Mouse (Mus musculus): ENCODE results near the gene Cdkn2aip.

Gene Cdkn2aip

DNA sequence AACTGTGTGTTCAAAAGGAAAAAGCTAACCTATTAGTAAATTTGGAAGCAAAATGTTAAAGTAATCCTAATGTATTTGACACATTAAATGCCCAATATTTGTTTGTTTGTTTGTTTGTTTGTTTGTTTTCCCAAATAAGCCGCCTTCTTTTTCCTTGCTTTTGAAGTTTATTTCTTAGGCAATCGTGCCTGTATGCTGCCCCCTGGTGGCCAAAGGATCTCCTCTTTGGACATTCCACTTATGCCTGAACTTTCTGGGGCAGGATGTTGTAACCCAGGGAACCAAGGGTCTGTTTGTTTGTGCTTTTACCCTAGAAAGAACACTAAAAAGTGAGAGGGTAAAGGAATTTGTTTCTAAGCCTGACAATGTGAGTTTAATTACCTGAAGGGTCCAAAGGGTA lies 20.6 kb downstream of the Cdkn2aip start:
- DNase-seq = peak; percentile 75 to 92

DNA sequence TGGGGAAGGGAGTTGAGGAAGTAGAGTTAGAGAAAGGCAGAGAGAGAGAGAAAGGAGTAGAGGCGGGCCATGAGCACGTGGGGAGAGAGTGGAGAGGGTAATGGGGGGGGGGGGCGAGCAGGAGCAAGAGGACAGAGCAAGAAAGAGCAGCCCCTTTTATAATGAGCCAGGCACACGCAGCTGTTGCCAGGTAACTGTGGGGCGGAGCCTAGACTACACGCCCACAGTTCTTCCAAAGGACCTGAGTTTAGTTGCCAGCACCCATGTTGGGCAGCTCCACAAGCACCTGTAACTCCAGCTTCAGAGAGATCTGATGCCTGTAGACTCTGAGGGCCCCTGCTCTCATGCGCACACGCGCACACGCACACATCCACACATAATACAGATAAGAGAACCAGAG lies 21.9 kb downstream of the Cdkn2aip start:
- DNase-seq = no peak

DNA sequence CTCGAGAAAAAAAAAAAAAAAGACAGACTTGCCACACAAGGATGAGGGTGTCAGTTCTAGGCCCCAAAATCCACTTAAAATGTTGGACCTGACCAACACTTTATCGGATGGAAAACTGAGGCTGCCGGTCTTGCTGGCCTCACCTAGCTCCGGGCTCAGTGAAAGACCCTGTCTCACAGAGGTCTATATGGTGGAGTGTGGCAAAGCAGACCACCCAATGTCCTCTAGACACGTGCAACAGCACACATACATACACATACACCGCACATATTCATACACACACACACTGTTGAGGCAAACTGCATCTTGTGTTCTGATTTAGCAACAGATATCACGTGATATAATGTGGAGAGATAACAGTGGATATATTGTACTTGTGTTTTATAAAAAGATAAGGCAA lies 22.4 kb downstream of the Cdkn2aip start:
- DNase-seq = no peak

DNA sequence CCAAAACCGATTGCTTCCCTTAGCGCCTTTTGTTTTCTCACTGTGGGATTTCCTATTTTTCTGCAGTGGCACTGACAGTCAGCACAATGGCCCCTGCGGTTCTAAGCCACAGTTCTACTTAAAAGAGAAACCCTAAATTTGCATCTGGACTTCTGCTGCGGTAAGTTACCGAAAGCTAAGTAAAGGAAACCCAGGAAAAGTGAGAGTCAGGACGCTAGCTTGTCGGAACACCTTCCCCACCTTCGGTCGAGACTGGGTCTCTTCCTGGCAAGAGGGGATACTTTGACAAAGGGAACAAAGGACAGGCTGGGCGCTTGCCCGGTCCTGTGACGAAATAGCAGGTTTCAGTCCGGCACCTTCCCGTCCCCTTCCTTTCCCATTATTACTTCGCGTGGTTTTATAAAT lies 23.1 kb downstream of the Cdkn2aip start:
- no peak for DNase-seq

DNA sequence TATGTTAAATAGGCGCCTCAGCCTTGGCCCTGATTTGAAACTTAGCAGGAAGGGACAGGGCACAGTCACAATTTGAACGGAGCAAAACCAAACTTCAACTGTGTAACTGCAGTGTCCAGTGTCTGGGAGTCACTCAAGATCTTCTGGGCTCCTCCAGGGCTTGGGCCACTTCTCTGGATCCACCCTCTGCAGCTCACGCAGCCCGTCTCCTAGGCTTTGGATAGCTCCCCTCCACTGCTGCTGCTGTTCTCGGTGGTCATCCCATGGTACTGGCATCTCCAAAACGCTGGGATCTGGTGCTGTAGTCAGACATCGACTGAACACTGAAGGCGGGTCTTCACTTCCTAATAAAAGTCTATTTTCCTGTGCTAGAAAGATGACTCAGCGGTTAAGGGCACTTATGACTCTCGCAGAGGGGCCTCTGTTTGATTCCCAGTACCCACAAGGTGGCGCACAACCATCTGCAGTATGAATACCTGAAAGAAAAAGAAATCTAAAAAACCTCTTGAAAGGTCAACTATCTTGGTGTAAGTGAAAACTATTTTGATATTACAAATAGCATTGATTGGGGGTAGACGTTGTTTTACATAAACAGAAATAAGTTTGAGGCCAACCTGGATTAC lies 23.9 kb downstream of the Cdkn2aip start:
- no peak for DNase-seq

DNA sequence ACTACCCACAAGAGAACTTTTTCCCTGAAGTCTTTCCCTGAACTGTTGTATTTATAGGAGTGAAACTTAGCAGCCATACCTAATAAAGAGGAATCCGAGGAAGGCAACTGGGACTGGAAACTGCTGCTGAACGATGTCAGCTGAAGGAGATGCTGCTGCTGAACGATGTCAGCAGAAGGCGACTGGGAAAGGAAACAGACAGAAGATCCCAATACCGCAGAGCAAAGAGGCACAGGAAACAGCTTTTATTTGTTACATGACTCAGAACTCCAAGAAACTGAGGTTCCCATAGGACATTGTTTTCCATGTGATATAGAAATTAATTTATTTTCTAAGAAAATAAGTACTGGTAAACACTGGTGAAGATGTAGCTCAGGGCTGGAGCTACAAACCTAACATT lies 29.3 kb downstream of the Cdkn2aip start:
- DNase-seq = no peak

DNA sequence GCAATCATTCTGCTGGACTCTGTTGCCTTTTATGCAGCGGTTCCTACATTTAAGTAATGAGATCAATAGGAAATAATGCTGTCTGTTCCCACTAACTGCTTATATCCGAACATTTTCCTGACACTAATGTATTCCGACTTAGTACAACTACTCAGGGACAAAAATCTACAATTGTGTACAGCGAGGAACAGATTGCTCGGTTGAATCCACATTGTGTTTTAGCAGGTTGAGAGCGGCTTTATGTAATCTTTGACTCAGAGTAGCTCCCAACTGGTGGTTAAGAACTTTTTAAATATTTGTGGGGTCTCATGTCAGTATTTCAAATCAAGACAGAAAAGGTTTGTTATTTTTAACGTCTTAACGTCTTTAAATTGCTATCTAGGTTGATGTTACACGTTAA lies 29.7 kb downstream of the Cdkn2aip start:
- DNase-seq = no peak

DNA sequence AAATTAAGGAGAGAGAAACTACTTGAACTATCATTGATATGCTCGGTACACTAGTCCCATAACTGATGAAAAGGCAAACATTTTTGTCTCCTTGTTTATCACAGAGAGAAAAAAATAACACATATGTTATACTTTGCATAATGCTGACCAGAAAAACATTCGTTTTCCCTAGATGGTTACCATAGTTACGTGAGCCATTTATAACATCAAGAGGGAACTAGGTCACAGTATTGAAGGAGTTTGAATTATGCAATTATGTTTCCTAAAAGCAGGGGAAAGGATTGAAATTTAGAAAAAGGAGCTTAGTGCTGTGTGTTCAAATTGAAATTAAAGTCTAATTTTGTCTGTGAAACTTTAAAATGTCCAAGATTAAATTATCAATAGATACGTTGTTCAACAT lies 33.4 kb downstream of the Cdkn2aip start:
- no peak for DNase-seq

DNA sequence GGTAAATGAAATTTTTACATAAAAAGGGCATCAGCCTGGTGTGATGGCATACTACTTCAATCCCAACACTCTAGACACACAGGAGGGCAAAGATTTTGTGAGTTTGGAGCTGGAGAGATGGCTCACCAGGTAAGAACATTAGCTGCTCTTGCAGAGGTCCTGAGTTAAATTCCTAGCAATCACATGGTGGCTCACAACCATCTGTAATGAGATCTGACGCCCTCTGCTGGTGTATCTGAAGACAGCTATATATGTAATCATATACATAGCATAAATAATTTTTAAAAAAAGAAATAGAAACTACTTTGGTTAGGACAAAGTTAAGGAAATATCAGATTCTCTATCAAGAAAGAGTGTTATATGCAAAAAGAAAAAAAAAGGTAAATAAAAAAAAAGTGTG lies 34.1 kb downstream of the Cdkn2aip start:
- no peak for DNase-seq

DNA sequence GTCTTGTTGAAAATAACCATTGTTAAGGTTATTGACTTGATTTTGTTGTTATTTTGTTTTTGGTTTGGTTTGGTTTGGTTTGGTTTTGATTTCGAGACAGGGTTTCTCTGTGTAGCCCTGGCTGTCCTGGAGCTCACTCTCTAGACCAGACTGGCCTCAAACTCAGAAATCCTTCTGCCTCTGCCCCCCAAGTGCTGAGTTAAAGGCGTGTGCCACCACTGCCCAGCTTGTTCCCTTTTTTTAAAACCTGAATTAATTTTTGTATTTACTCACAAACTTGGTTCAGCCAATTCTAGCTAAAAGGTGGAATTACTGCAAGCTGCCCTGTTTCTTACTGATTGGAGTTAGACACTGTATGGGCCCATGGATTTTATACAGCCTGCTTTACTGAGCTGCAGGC lies 37.1 kb downstream of the Cdkn2aip start:
- no peak for DNase-seq

DNA sequence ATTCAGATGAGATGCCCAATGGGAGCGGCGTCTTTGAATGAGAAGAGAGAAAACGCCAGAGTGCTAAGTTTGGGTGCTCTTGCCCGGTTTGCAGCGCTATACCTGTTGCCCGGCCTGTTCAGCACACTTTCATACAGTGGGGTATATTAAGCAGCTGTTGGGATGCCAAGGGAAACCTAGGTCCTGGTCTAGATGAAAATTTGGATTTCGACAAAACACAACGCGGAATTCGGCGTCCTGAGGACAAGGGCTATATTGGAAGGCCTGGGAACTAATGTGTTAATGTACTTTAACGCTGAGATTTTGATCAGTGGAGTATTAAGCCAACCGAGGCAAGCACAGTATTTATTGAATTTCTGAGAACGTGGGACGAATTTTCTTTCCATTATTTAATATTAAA lies 37.5 kb downstream of the Cdkn2aip start:
- peak; percentile 22 to 31 for DNase-seq

DNA sequence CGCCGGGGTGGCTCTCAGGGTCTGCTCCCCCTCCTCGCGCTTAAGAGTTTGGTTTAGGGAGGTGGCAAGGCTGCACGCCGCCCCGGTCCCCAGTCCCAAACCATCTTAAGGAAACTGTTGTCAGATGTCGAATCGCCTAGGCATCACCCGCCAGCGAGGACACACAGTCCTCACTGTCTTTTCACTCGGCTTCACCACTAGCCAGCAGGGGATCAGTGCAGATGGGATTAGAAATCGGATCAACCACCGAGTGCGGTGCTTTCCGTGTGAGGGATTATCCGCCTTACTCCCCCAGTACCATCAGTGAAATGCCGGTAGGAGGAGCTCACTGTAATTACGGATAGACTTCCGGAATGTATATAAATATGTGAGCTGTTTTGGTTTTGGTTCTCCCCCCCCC lies 37.9 kb downstream of the Cdkn2aip start:
- no peak for DNase-seq

DNA sequence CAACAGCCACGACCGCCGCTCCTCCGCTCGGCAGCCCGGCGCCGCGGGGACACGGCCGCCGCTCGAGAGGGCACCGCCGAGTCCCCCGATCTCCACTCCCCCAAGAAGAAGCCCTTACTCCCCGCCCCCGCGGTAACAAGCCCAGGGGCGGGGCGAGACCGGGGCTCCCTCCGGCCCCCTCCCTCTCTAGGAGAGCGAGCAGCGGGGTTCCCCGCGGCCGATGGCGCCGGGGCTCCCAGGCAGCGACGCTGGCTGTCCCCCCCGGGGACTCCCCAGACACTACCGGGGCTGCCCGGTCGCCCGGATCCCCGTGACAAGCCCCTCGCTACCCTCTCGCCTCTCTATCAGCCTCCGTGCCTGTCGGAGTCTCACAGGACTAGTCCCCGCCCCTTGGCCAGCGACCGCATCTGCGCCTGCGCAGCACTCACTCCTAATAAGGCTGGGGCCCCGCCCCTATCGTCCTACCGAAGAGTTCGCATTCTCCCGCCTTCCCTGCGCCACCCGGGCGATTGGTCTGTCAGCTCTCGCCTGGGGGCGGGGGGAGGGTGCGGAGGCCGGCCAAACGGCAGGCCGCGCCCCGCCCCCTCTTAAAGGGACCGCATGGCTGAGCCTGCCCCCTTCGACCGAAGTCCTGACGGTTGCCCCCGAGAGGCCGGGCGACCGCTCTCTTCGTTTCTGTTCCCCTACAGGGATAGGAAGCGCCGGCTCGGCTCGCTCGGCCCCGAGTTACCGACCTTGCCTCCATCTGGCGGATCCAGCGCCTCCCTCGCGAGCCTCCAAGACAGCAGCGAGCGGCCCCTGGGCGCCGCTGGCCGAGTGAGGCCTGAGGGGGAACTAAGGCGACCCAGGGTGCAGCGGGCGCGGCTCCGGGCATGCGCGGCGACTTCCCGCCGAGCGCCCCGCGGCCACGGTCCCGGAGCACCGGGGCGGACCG lies 38.7 kb downstream of the Cdkn2aip start, which contains the start of gene Ing2:
TSS of gene Ing2 (minus strand) at position 780 of the 934 bp plus-strand sequence.
- DNase-seq = peak; percentile 100

DNA sequence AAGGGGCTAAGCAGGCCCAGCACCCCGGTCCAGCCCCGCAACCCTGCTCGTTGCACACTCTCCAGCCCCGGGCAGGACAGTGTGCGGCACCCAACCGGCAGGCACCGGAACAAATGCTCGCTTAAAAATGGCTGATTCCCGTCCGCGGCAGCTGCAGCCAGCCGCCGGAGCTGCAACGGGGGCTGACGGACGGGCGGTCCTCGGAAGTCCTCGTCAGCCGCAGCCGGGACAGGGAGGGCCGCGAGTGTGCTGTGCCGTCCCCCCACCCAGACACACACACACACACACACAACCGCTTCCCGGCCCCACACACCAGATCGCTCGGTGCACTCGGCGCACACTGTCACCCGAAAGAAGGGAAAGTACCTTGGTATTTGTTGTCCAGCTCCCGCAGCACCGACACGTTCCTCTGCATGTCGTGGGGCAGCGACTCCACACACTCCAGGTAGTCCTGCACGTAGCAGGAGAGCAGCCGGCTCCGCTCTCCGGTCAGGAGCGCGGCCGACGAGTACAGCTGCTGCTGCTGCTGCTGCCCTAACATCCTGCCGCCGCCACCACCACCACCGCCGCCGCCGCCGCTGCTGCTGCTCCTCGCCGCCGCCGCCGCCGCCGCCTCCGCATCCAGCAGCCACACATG lies 39.5 kb downstream of the Cdkn2aip start:
- DNase-seq = no peak

DNA sequence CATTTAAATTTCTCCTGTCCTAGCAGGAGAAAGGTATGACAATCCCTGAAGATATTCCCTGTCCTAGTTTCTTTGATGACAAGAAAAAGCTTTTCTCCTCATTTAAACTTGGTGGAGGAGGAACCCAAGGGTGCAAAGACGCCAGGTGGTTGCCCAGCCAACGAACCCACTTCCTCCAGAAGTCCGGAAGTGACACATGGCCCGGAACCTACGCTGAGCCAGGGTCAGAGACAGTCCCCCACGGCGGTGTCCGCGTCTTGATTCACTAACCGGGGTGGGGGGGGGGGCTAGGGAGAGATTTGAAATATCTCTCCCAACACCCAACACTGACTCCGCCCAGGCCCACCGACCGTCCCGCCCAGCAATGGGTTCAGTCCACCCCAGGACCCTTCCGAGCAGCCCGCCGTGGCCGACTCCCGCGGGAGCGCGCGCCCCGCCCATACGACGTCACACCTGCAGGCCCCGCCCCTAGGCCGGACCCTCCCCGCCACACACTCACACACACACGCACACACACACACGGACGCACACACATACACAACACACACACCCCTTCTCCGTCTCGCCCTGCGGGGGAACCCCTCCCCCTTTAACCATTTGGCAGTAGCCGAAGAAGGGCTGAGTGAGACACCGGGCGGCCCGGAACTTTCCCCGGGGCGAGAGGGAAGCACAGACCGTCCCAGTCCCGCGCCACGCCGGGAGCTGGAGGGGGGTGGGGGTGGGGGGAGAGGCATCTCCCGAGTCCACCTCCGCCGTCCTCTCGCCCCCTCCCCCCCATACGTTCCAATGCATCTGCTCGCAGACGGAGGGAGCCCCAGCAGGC lies 40.2 kb downstream of the Cdkn2aip start:
- DNase-seq = peak; percentile 92 to 94

DNA sequence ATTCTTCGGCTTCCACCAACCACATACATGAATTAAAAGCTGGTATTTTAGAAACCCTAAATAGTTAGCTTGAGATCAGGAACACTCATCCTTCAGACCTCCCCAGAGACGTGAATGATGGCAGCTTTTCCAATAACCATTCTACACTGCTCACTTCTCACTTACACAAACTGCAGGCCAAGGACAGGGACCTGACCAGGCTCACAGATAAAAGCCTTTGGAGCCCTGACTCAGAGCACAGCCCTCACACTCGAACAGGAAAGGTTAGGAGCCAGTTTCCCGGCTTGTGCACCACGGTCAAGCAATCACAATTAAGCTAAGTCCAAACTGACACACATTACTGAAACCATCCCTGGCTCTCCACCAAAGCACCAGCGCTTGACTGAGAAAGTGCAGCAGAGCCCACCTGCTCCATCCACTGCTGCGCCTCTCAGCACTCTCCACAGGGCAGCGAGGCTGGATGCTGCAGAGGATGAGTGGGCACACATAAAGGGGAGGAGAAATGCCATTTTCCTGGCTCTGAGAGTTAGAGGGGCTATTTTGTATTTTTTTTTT lies 49.4 kb downstream of the Cdkn2aip start:
- DNase-seq = peak in 1 of 2 experiments; percentile 17

DNA sequence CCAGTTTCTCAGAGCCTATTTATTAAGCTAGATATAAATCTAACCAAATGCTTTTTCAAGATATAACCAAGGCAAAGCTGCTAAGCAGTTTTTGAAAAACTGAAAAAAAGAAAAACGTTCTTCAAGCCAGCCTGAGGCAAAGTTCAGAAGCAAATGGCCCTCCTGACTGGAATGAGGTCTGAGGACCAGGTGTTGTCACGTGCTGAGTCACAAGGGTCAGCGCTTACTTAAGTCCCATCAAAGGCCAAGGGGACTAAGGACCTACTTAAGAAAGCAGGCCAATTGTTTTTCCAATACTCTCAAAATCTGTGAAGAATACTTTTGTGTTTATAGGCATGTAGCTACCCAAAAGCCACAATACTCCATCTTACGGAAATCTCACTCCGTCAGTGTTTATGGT lies 50.5 kb downstream of the Cdkn2aip start:
- DNase-seq = no peak

DNA sequence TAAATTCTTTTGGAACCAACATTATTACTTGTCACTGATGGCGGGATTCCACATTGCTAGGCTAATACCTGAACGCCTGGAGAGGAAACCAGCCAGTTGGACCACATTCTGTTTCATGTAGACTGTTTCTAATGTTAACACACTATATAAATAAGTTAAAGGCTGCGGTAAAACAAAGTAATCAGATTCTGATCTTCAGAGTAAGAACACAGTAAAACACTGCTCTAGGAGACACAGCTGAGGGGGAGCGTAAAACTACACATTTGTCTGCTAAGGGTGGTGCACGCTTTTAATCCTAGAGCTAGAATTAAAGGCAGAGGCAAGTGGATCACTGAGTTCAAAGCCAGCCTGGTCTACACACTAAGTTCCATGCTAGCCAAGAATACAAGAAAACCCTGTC lies 51.0 kb downstream of the Cdkn2aip start:
- no peak for DNase-seq

DNA sequence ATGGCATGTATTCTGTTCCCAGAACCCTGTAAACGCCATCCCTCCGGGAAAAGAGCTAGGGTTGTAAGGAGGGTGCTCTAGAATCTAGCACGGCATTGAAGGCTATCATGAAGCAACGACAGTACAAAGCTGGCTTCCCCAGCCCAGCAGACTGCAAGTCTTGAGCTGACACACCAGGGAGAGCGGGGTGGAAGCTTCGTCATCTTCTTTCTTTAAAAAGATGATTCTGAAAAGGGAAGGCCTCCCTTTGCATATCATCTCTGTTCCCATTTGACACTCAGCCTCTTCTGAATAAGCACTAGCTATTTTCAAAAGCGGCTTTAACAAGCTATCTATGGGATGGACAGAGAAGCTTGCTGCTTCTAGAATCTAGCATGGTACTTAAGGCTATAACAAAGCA lies 53.3 kb downstream of the Cdkn2aip start:
- no peak for DNase-seq

DNA sequence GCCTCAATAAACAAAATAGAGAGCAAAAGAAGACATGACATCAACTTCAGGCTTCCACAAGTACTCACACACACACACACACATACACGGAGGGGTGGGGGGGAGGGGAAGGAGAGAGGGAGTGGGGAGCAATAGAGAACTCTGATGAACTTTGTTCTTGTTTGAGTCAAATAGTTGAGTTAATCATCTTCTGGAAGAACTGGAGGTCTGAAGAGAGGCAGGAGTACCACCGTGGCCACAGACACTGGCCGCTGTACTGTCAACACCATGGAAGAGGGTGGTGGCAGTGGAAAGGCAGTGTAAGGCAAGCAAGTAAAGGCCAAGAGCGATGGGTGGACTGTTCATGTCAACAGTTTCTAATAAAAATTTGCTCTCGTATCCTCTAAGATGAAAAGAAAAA lies 54.3 kb downstream of the Cdkn2aip start:
- DNase-seq = no peak
